Mouse (Mus musculus): ENCODE measurements at regions not wholly inside any gene's neighbourhood (a gene's known extent, or its start where the extent isn't known, plus 50 kb on each side); places are given as distances from the start of the nearest gene placed in this dataset.

- DNase-seq: no peak
These were observed 1220.8 kb upstream of the Pabpc4l start for GRCm38 (mm10) chr3:47668824-47669223.

DNA sequence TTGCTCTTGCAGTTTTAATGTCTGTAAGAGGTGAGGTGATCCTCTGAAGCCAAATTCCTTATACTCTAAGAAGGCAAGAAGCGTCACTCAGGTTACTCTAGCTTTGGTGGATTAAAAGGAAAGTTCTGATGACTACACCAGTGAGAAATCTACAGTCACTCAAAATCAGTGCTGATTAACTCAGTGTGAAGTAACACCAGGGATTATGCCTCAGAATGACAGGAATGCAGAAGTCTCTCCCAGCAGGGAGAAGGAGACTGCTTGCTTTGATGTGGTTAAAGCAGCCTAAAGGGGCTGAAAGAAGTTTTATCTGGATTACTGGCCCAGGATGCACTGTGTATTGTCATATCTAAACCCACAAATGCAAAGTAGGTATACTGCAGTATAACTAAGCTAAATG, 1214.5 kb upstream of the Pabpc4l start:
- peak; percentile 3 for DNase-seq

- no peak for DNase-seq
These were observed 1212.5 kb upstream of the Pabpc4l start for GRCm38 (mm10) chr3:47660531-47660930.
